ENCODE assay signal across 17 mouse cellular contexts in the genomic region with DNA sequence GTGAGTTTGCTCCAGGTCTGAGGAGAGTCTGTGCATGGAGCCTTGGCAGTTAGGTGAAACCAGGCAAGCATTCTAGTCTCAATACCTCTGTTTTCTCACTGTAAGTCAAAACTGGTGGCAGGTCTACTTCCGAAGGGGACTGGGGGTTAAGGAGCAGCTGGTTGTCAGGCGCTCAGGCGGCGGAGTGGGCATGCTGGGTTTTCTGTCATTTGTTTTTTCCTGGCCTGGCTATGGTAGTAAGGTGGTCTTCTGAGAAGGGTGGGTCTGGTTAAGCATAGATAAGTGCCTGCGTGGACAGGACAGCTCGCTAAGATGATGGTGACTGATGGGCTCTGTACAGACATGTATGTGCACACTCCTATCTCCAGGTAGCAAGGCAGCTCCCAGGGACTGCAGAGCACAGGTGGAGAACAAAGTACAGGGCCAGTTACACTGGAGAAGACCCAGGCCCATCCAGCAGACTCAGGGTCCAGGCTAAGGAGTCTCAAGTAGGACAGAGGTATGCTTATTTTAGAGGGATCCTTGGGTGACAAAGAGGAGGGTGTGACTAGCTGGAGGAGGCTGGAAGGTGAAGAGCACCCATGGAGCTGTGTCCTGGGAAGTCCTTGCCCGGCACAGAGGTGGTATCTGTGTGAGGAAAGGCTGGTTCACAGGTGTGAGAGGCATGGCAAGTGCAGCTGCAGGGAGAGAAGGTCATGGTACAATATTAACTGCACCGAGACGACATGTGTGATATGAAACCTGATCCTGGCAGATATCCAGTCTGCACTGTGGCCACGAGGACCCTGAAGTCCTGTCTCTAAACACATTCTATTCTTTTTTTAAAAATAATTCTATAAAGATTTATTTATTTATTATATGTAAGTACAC. TPM values are rescaled to one million over a fixed set of nuclear protein-coding genes. Genes with fewer than 3 reads are reported as not detected.
DNase-seq lines count a peak whose midpoint lies in the region; ATAC-seq and TF ChIP-seq lines count a peak whose summit lies in the region.
"Had no signal": no experiment of that assay in that cellular context is flagged by ENCODE, and none has a peak within 500 bp of the region (broad histone marks: within the 10 kb centered on the region; RNA-seq: fewer than 3 reads in every experiment).

No protein-coding gene starts in this region.

- no peak overlapping the region for H3K9ac ChIP-seq in kidney, postnatal 0 days (ENCODE audit: low read depth, low read length)
- H3K9ac ChIP-seq in heart, postnatal 0 days (replicated peaks; ENCODE audit: low read depth, low read length), result no peak overlapping the region
- H3K9ac ChIP-seq in stomach, embryonic 16.5 days (ENCODE audit: low read length), result no peak overlapping the region
- H3K9ac ChIP-seq in hindbrain, embryonic 12.5 days, result no peak overlapping the region
- H3K9ac ChIP-seq: limb, embryonic 13.5 days had no signal

- no peak for TF ChIP-seq EP300 in heart, postnatal 0 days (IDR thresholded peaks at IDR 0.05; ENCODE audit: low read depth)

- no peak for TF ChIP-seq CTCF in gastrocnemius, adult 2 months (IDR thresholded peaks at IDR 0.05)
- no peak for TF ChIP-seq CTCF in kidney, postnatal 0 days (IDR thresholded peaks at IDR 0.05; ENCODE audit: low read depth)
- no peak for TF ChIP-seq CTCF in kidney, adult 2 months (conservative IDR thresholded peaks at IDR 0.05; ENCODE audit: insufficient read depth, insufficient read length, low read depth, low read length)
- TF ChIP-seq CTCF in heart, postnatal 0 days (IDR thresholded peaks at IDR 0.05; ENCODE audit: low read depth), result no peak

- peak overlapping the region; percentile 63 for H3K27ac ChIP-seq in gastrocnemius, adult 2 months
- H3K27ac ChIP-seq in kidney, postnatal 0 days, result peak overlapping the region; percentile 75; the same call in 1 of the 2 replicates
- no peak overlapping the region for H3K27ac ChIP-seq in kidney, adult 2 months (ENCODE audit: insufficient read depth, low read depth, low read length)
- H3K27ac ChIP-seq in heart, postnatal 0 days (ENCODE audit: low read depth), result peak overlapping the region; percentile 88
- peak overlapping the region; percentile 85 for H3K27ac ChIP-seq in stomach, embryonic 16.5 days (ENCODE audit: low read length)
- H3K27ac ChIP-seq in hindbrain, embryonic 12.5 days, result no peak overlapping the region
- H3K27ac ChIP-seq: forebrain, embryonic 10.5 days; limb, embryonic 13.5 days had no signal

- H3K9me3 ChIP-seq in kidney, postnatal 0 days (replicated peaks; ENCODE audit: low read length), result no peaks in the 10 kb centered on the region
- no peaks in the 10 kb centered on the region for H3K9me3 ChIP-seq in heart, postnatal 0 days (replicated peaks; ENCODE audit: control insufficient read depth, low read length)
- no peaks in the 10 kb centered on the region for H3K9me3 ChIP-seq in stomach, embryonic 16.5 days (replicated peaks; ENCODE audit: control insufficient read depth, low read length)
- H3K9me3 ChIP-seq in hindbrain, embryonic 12.5 days (replicated peaks), result no peaks in the 10 kb centered on the region
- H3K9me3 ChIP-seq: forebrain, embryonic 10.5 days; limb, embryonic 13.5 days had no signal

- WGBS in kidney, postnatal 0 days, result 69% methylated on average over 10 of the region's 10 CpGs
- WGBS in kidney, adult 2 months, result 72% methylated on average over 10 of the region's 10 CpGs
- WGBS in heart, postnatal 0 days, result 74% methylated on average over 10 of the region's 10 CpGs
- WGBS in stomach, embryonic 16.5 days, result 66% methylated on average over 10 of the region's 10 CpGs
- 87% methylated on average over 10 of the region's 10 CpGs for WGBS in hindbrain, embryonic 12.5 days

- H3K4me2 ChIP-seq in kidney, postnatal 0 days (ENCODE audit: low read length), result no peak overlapping the region
- no peak overlapping the region for H3K4me2 ChIP-seq in heart, postnatal 0 days (ENCODE audit: low read depth, low read length)
- no peak overlapping the region for H3K4me2 ChIP-seq in stomach, embryonic 16.5 days (ENCODE audit: low read depth, low read length)
- no peak overlapping the region for H3K4me2 ChIP-seq in hindbrain, embryonic 12.5 days (replicated peaks)
- H3K4me2 ChIP-seq: limb, embryonic 13.5 days; midbrain, embryonic 11.5 days had no signal

- peaks cover 20% of the 10 kb centered on the region; the same call in 1 of the 2 replicates for H3K4me1 ChIP-seq in kidney, postnatal 0 days (replicated peaks; ENCODE audit: insufficient read depth, low read length)
- H3K4me1 ChIP-seq in kidney, adult 2 months (ENCODE audit: control insufficient read depth, insufficient read depth, low read length), result no peaks in the 10 kb centered on the region
- H3K4me1 ChIP-seq in heart, postnatal 0 days (ENCODE audit: control insufficient read depth, insufficient read depth), result no peaks in the 10 kb centered on the region; the same call in 1 of the 2 replicates
- peaks cover 11% of the 10 kb centered on the region for H3K4me1 ChIP-seq in stomach, embryonic 16.5 days (ENCODE audit: control insufficient read depth, insufficient read depth, low read length)
- H3K4me1 ChIP-seq in hindbrain, embryonic 12.5 days, result peaks cover 4% of the 10 kb centered on the region; the same call in 1 of the 2 replicates

- DNase-seq in gastrocnemius, adult 2 months, result no peak
- DNase-seq in gastrocnemius, postnatal 10 days, result no peak
- DNase-seq in kidney, postnatal 0 days (ENCODE audit: low spot score), result no peak
- no peak for DNase-seq in kidney, adult 2 months
- DNase-seq in heart, postnatal 0 days (ENCODE audit: low spot score), result no peak
- DNase-seq in urinary bladder, postnatal 10 days (ENCODE audit: low spot score), result no peak
- DNase-seq: adrenal gland, adult 8-10 months; cerebellum, adult 18-20 months; embryo, embryonic 11 days; gastrocnemius, postnatal 14 days; kidney, adult 11 months; retina, postnatal 1 day had no signal

- H3K27me3 ChIP-seq in kidney, postnatal 0 days (ENCODE audit: insufficient read depth, low read length), result no peaks in the 10 kb centered on the region
- H3K27me3 ChIP-seq in kidney, adult 2 months (replicated peaks; ENCODE audit: control insufficient read depth, insufficient read depth, low read length), result no peaks in the 10 kb centered on the region
- H3K27me3 ChIP-seq in heart, postnatal 0 days (ENCODE audit: control insufficient read depth, insufficient read depth, low read length), result no peaks in the 10 kb centered on the region
- H3K27me3 ChIP-seq in stomach, embryonic 16.5 days (ENCODE audit: control insufficient read depth, insufficient read depth, low read length), result no peaks in the 10 kb centered on the region
- no peaks in the 10 kb centered on the region for H3K27me3 ChIP-seq in hindbrain, embryonic 12.5 days
- H3K27me3 ChIP-seq: limb, embryonic 13.5 days had no signal

- intact Hi-C loops in gastrocnemius, adult 2 months (cut with DNase I), result no loop called here

- no peaks in the 10 kb centered on the region for H3K36me3 ChIP-seq in kidney, postnatal 0 days (ENCODE audit: insufficient read depth, low read length)
- H3K36me3 ChIP-seq in kidney, adult 2 months (ENCODE audit: control insufficient read depth, insufficient read depth, low read length), result no peaks in the 10 kb centered on the region
- H3K36me3 ChIP-seq in heart, postnatal 0 days (replicated peaks; ENCODE audit: control insufficient read depth, insufficient read depth, low read length), result no peaks in the 10 kb centered on the region
- H3K36me3 ChIP-seq in stomach, embryonic 16.5 days (ENCODE audit: control insufficient read depth, insufficient read depth, low read length), result no peaks in the 10 kb centered on the region
- no peaks in the 10 kb centered on the region for H3K36me3 ChIP-seq in hindbrain, embryonic 12.5 days
- H3K36me3 ChIP-seq: forebrain, embryonic 10.5 days; limb, embryonic 13.5 days had no signal

- TF ChIP-seq POLR2A in kidney, adult 2 months (IDR thresholded peaks at IDR 0.05; ENCODE audit: low read depth, low read length), result no peak

- no peak for ATAC-seq in kidney, postnatal 0 days (replicated peaks; ENCODE audit: low FRiP score, low read depth)
- no peak for ATAC-seq in heart, postnatal 0 days (ENCODE audit: insufficient read depth, low read depth)
- ATAC-seq in stomach, embryonic 16.5 days (ENCODE audit: insufficient read depth, low FRiP score), result peak; percentile 34; the same call in 1 of the 2 replicates
- ATAC-seq in hindbrain, embryonic 12.5 days (ENCODE audit: low FRiP score), result no peak

- H3K4me3 ChIP-seq in gastrocnemius, adult 2 months, result no peak overlapping the region
- no peak overlapping the region for H3K4me3 ChIP-seq in kidney, postnatal 0 days (replicated peaks; ENCODE audit: low read depth, low read length)
- no peak overlapping the region for H3K4me3 ChIP-seq in kidney, adult 2 months (ENCODE audit: insufficient read depth, low read depth, low read length)
- no peak overlapping the region for H3K4me3 ChIP-seq in heart, postnatal 0 days (ENCODE audit: low read depth, low read length)
- H3K4me3 ChIP-seq in stomach, embryonic 16.5 days (replicated peaks; ENCODE audit: low read length), result no peak overlapping the region
- H3K4me3 ChIP-seq in hindbrain, embryonic 12.5 days, result no peak overlapping the region
- H3K4me3 ChIP-seq: forebrain, embryonic 10.5 days; limb, embryonic 13.5 days had no signal

RNA-seq across cellular contexts. Expression of a gene that starts 19.3 kb away (rescaled TPM):
- 10 to 100 TPM in 1 of 2 experiments, 1 to 10 TPM in 1; 6.6 to 10.1 TPM for total RNA-seq in gastrocnemius, adult 2 months (2021)
- total RNA-seq in gastrocnemius, postnatal 10 days (2021), result 10 to 100 TPM; 21.6 to 25.8 TPM
- polyA plus RNA-seq in kidney, postnatal 0 days (2015; fragmentation: Nextera tagmentation; extraction: Ambion mirVana), result 87.9 and 94.0 TPM in 2 replicates
- 55.3 and 63.4 TPM in 2 replicates for polyA plus RNA-seq in kidney, adult 2 months (2012; rRNA removed)
- 125 and 155 TPM in 2 replicates for total RNA-seq in heart, postnatal 0 days (2014; rRNA removed; ENCODE audit: low replicate concordance)
- polyA plus RNA-seq in heart, postnatal 0 days (2015; fragmentation: Nextera tagmentation; extraction: Ambion mirVana), result 63.0 and 76.9 TPM in 2 replicates
- 84.2 and 104 TPM in 2 replicates for polyA plus RNA-seq in stomach, embryonic 16.5 days (2015; fragmentation: Nextera tagmentation; extraction: Ambion mirVana)
- 8.7 and 10.6 TPM in 2 replicates for polyA plus RNA-seq in hindbrain, embryonic 12.5 days (2016; fragmentation: Nextera tagmentation; extraction: Ambion mirVana)

Comparison
In these comparisons a context has a peak if more than half of its experiments do, and no peak if none do; other contexts are left out.
1. H3K27ac ChIP-seq: peak in gastrocnemius, adult 2 months (single experiment), kidney, postnatal 0 days (single experiment), heart, postnatal 0 days (single experiment) and stomach, embryonic 16.5 days (single experiment); none in kidney, adult 2 months (single experiment) and hindbrain, embryonic 12.5 days (single experiment).